Mouse (Mus musculus) heart, adult 2 months (tissue): Measurements from ENCODE around the gene Tbc1d16.

Source experiments
- CTCF ChIP-seq: fragments of 200-600 bp; IDR thresholded peaks from 2 replicates; pipeline ENCODE4 v1.8.1; 2022; ENCODE audit warnings: antibody characterized with exemption, mild to moderate bottlenecking, moderate library complexity
- POLR2A ChIP-seq: fragments of 200-500 bp; IDR thresholded peaks from 2 replicates; pipeline ENCODE4 v1.6.1; 2011; ENCODE audit warnings: mild to moderate bottlenecking, low read depth, low read length, control low read depth; ENCODE audit not compliant: insufficient read depth

DNA sequence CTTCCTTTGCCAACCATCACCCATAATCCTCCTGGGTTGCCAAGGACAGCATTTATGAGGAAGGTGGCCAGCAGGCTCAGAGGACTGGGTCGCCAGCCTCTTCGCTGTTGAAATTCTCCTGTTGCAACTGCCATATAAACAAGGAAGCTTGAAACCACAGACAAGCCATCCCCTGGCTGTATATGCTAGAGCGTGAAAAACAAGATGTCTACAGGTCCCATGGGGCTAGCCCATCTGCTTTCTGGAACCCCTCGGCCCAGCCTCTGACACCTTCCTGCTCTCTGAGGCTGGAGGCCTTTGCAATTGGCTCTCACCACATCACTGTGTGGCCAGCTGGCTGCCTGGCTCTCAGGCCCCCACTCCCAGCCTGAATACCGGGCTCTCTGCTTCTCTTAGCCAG is 105.9 kb downstream of the Tbc1d16 start:
- no peak for TF ChIP-seq POLR2A
- no peak for TF ChIP-seq CTCF
